Mouse (Mus musculus) liver, embryonic 15.5 days (tissue): ENCODE data around the gene Gm15557. TPM values are rescaled to one million over a fixed set of nuclear protein-coding genes. Genes with fewer than 3 reads are reported as not detected.
A peak's percentile ranks its signal among the peaks of the same experiment; 100 is the strongest.

Source experiments
- ATAC-seq: fragments of 200-750 bp; cut with Nextera tagmentation; 2 replicates; pipeline ENCODE4 v1.8.0; 2017; ENCODE audit warnings: moderate number of reproducible peaks, mild to moderate bottlenecking, moderate library complexity; ENCODE audit not compliant: insufficient read depth
- H3K27ac ChIP-seq: fragments of 300-500 bp; sonication (generic); replicated peaks from 2 replicates; pipeline ENCODE4 v1.5.1; 2015; ENCODE audit warnings: mild to moderate bottlenecking, inconsistent platforms
- H3K27me3 ChIP-seq: fragments of 300-500 bp; sonication (generic); 2 replicates; pipeline ENCODE4 v1.6.1; 2015; ENCODE audit warnings: mild to moderate bottlenecking, inconsistent platforms
- H3K36me3 ChIP-seq: fragments of 300-500 bp; sonication (generic); replicated peaks from 2 replicates; pipeline ENCODE4 v1.6.1; 2015; ENCODE audit warnings: moderate library complexity, mild to moderate bottlenecking, inconsistent platforms
- H3K4me1 ChIP-seq: fragments of 300-500 bp; sonication (generic); replicated peaks from 2 replicates; pipeline ENCODE4 v1.6.1; 2015; ENCODE audit warnings: inconsistent platforms
- H3K4me2 ChIP-seq: fragments of 300-500 bp; sonication (generic); 2 replicates; pipeline ENCODE4 v1.6.1; 2015; ENCODE audit warnings: moderate library complexity, mild to moderate bottlenecking, inconsistent platforms
- H3K4me3 ChIP-seq: fragments of 300-500 bp; sonication (generic); replicated peaks from 2 replicates; pipeline ENCODE4 v1.5.1; 2015; ENCODE audit warnings: mild to moderate bottlenecking, inconsistent platforms
- H3K9ac ChIP-seq: fragments of 300-500 bp; sonication (generic); 2 replicates; pipeline ENCODE4 v1.6.1; 2015; ENCODE audit warnings: moderate library complexity, mild to moderate bottlenecking, inconsistent platforms
- H3K9me3 ChIP-seq: fragments of 300-500 bp; sonication (generic); replicated peaks from 2 replicates; pipeline ENCODE4 v1.6.1; 2016; ENCODE audit warnings: inconsistent platforms
- WGBS: fragments of 180-500 bp; shearing (Covaris S2); methylation state at CpG from one replicate; pipeline ENCODE4 v1.1.7; 2015; ENCODE audit warnings: mixed read lengths; ENCODE audit not compliant: insufficient replicate concordance; 5-methylcytosine and 5-hydroxymethylcytosine counted together
- polyA plus RNA-seq: library from polyadenylated mRNA; unstranded; fragments of >200 nt; fragmentation: Nextera tagmentation; extraction: Ambion mirVana; gene quantifications from 2 replicates; pipeline ENCODE4 v1.2.1, GENCODE M21; 2015

Gm15557 gene
- polyA plus RNA-seq, 1 experiment from 2014 or later, result not detected

GRCm38 (mm10) chr2:155956134-155957059 is 15.9 kb downstream of the Gm15557 start, which contains the start of gene Cep250:
TSS of gene Cep250 (plus strand) at chr2:155956458.
- H3K9me3 ChIP-seq, result no peaks in the 10 kb centered on the region
- peaks cover 20% of the 10 kb centered on the region for H3K4me1 ChIP-seq
- peak within 1 kb of the TSS; percentile 97 for H3K4me2 ChIP-seq
- WGBS, result under 1% methylated on average over 59 of the region's 59 CpGs
- H3K27me3 ChIP-seq, result peaks cover 14% of the 10 kb centered on the region
- peak within 1 kb of the TSS; percentile 81 for H3K4me3 ChIP-seq
- peak; percentile 100 for ATAC-seq
- no peaks in the 10 kb centered on the region for H3K36me3 ChIP-seq
- peak within 1 kb of the TSS; percentile 84 for H3K27ac ChIP-seq
- H3K9ac ChIP-seq, result peak within 1 kb of the TSS; percentile 87

DNA sequence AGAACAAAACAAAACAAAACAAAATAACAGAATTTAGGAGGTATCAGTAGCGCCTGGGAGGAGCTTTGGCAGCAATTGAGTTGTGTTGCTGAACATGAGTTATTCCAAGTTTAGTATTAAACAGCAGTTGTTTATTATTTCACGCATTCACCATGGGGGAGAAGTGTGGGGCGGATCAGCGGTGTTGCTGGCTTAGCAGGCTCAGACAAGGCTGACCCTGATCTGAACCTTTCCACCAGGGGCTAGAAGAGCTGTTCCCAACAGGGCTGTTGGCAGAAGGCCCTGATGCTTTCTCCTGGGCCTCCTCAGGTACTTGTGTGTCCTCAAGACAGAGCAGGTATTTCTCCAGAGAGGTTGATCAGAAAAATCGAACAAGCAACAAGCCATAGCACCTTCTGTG is 19.5 kb downstream of the Gm15557 start:
- no peaks in the 10 kb centered on the region for H3K9me3 ChIP-seq

GRCm38 (mm10) chr2:155961862-155962261 is 21.3 kb downstream of the Gm15557 start:
- ATAC-seq, result no peak
- H3K27ac ChIP-seq, result no peak overlapping the region

More for the DNA sequence above, 19.5 kb downstream of the Gm15557 start:
- no peak overlapping the region for H3K4me3 ChIP-seq
- no peak overlapping the region for H3K27ac ChIP-seq
- 82% methylated on average over 5 of the region's 5 CpGs for WGBS
- ATAC-seq, result no peak
- H3K27me3 ChIP-seq, result no peaks in the 10 kb centered on the region
- H3K36me3 ChIP-seq, result peaks cover 26% of the 10 kb centered on the region
- no peak overlapping the region for H3K4me2 ChIP-seq
- H3K9ac ChIP-seq, result no peak overlapping the region
- peaks cover 15% of the 10 kb centered on the region for H3K4me1 ChIP-seq

GRCm38 (mm10) chr2:155962991-155963390 is 22.5 kb downstream of the Gm15557 start:
- no peak for ATAC-seq
- Histone ChIP-seq H3K9me3 (no peaks in the 10 kb centered on the region), H3K4me1 (0 out of 2 replicates have a peak, but pooled peaks cover under 1% of the 10 kb centered on the region), H3K9ac (no peak overlapping the region), H3K27me3 (no peaks in the 10 kb centered on the region), H3K4me2 (no peak overlapping the region), H3K36me3 (peaks cover 49% of the 10 kb centered on the region), H3K4me3 (no peak overlapping the region), H3K27ac (no peak overlapping the region)
- 66% methylated on average over 1 of the region's 1 CpGs for WGBS

More at GRCm38 (mm10) chr2:155961862-155962261, 21.3 kb downstream of the Gm15557 start:
- no peak overlapping the region for H3K4me3 ChIP-seq
- H3K4me1 ChIP-seq, result peaks cover 11% of the 10 kb centered on the region
- H3K4me2 ChIP-seq, result no peak overlapping the region
- H3K27me3 ChIP-seq, result no peaks in the 10 kb centered on the region
- no peaks in the 10 kb centered on the region for H3K9me3 ChIP-seq
- H3K9ac ChIP-seq, result no peak overlapping the region
- 75% methylated on average over 10 of the region's 10 CpGs for WGBS
- H3K36me3 ChIP-seq, result peaks cover 38% of the 10 kb centered on the region

GRCm38 (mm10) chr2:155973348-155973747 is 32.8 kb downstream of the Gm15557 start:
- H3K36me3 ChIP-seq, result peaks cover 87% of the 10 kb centered on the region
- WGBS, result 50% methylated on average over 6 of the region's 6 CpGs
- no peak overlapping the region for H3K9ac ChIP-seq
- no peak overlapping the region for H3K4me3 ChIP-seq
- ATAC-seq, result 0 out of 2 replicates have a peak, but pooled peaks have one; percentile 18
- H3K4me1 ChIP-seq, result peaks cover 16% of the 10 kb centered on the region
- no peak overlapping the region for H3K27ac ChIP-seq
- no peaks in the 10 kb centered on the region for H3K27me3 ChIP-seq
- no peak overlapping the region for H3K4me2 ChIP-seq
- H3K9me3 ChIP-seq, result no peaks in the 10 kb centered on the region

GRCm38 (mm10) chr2:155974087-155974731 is 33.7 kb downstream of the Gm15557 start:
- Histone ChIP-seq H3K4me3 (no peak overlapping the region), H3K9me3 (no peaks in the 10 kb centered on the region), H3K9ac (no peak overlapping the region), H3K36me3 (peaks cover 83% of the 10 kb centered on the region), H3K4me1 (peaks cover 18% of the 10 kb centered on the region), H3K4me2 (no peak overlapping the region), H3K27me3 (no peaks in the 10 kb centered on the region), H3K27ac (0 out of 2 replicates have a peak overlapping the region, but pooled peaks have one; percentile 4)
- 77% methylated on average over 14 of the region's 14 CpGs for WGBS
- no peak for ATAC-seq

GRCm38 (mm10) chr2:155979328-155979991 is 38.9 kb downstream of the Gm15557 start:
- Histone ChIP-seq H3K4me2 (peak overlapping the region; percentile 21), H3K27ac (peak overlapping the region; percentile 61), H3K4me1 (0 out of 2 replicates have a peak, but pooled peaks cover 3% of the 10 kb centered on the region), H3K27me3 (no peaks in the 10 kb centered on the region), H3K4me3 (0 out of 2 replicates have a peak overlapping the region, but pooled peaks have one; percentile 6), H3K9ac (no peak overlapping the region), H3K9me3 (no peaks in the 10 kb centered on the region), H3K36me3 (peaks cover 87% of the 10 kb centered on the region)
- WGBS, result 33% methylated on average over 5 of the region's 5 CpGs
- peak; percentile 51; the same call in 1 of the 2 replicates for ATAC-seq

GRCm38 (mm10) chr2:155985776-155986175 is 45.2 kb downstream of the Gm15557 start:
- ATAC-seq, result no peak
- 79% methylated on average over 7 of the region's 7 CpGs for WGBS
- H3K9ac ChIP-seq, result no peak overlapping the region
- H3K27ac ChIP-seq, result no peak overlapping the region
- H3K4me1 ChIP-seq, result peaks cover 56% of the 10 kb centered on the region
- H3K4me2 ChIP-seq, result no peak overlapping the region
- H3K4me3 ChIP-seq, result no peak overlapping the region
- no peaks in the 10 kb centered on the region for H3K27me3 ChIP-seq
- H3K36me3 ChIP-seq, result peaks cover 93% of the 10 kb centered on the region
- H3K9me3 ChIP-seq, result no peaks in the 10 kb centered on the region

GRCm38 (mm10) chr2:155987131-155987530 is 46.6 kb downstream of the Gm15557 start:
- H3K4me1 ChIP-seq, result peaks cover 69% of the 10 kb centered on the region
- no peak overlapping the region for H3K4me3 ChIP-seq
- 92% methylated on average over 6 of the region's 6 CpGs for WGBS
- peak overlapping the region; percentile 80; the same call in 1 of the 2 replicates for H3K4me2 ChIP-seq
- H3K27ac ChIP-seq, result peak overlapping the region; percentile 91
- H3K27me3 ChIP-seq, result no peaks in the 10 kb centered on the region
- H3K9ac ChIP-seq, result no peak overlapping the region
- H3K9me3 ChIP-seq, result no peaks in the 10 kb centered on the region
- ATAC-seq, result no peak
- peaks cover 93% of the 10 kb centered on the region for H3K36me3 ChIP-seq

GRCm38 (mm10) chr2:155989085-155989484 is 48.6 kb downstream of the Gm15557 start:
- Histone ChIP-seq H3K27me3 (no peaks in the 10 kb centered on the region), H3K4me2 (peak overlapping the region; percentile 80), H3K4me3 (peak overlapping the region; percentile 58), H3K27ac (peak overlapping the region; percentile 91), H3K9ac (peak overlapping the region; percentile 61), H3K9me3 (no peaks in the 10 kb centered on the region), H3K36me3 (peaks cover 94% of the 10 kb centered on the region), H3K4me1 (peaks cover 88% of the 10 kb centered on the region)
- peak; percentile 95 for ATAC-seq
- 17% methylated on average over 4 of the region's 4 CpGs for WGBS
